Mouse (Mus musculus): ENCODE measurements around the gene Madcam1. TPM values are rescaled to one million over a fixed set of nuclear protein-coding genes. Genes with fewer than 3 reads are reported as not detected.

Gene Madcam1
- total and polyA plus RNA-seq, 2 experiments from 2014 or later, result 1.4 to 2.1 TPM

- no peak for ATAC-seq
These were observed 24.4 kb downstream of the Madcam1 start, which contains the start of gene Gzmm for GRCm38 (mm10) chr10:79688720-79689119. Gene Gzmm, plus strand, starts transcription at chr10:79689020.

GRCm38 (mm10) chr10:79689178-79689577 lies 24.8 kb downstream of the Madcam1 start:
- Histone ChIP-seq H3K4me2 (ENCODE audit: low read depth, low read length) (no peak overlapping the region), H3K9ac (replicated peaks; ENCODE audit: low read length) (no peak overlapping the region), H3K27ac (no peak overlapping the region), H3K9me3 (ENCODE audit: low read length) (no peaks in the 10 kb centered on the region), H3K27me3 (ENCODE audit: insufficient read depth, low read length) (no peaks in the 10 kb centered on the region), H3K4me1 (ENCODE audit: insufficient read depth, low read length) (no peaks in the 10 kb centered on the region), H3K36me3 (ENCODE audit: insufficient read depth, low read length) (peaks cover 43% of the 10 kb centered on the region), H3K4me3 (ENCODE audit: low read length) (no peak overlapping the region)
- no peak for DNase-seq (ENCODE audit: low spot score)
- no peak for TF ChIP-seq CTCF (IDR thresholded peaks at IDR 0.05; ENCODE audit: low read depth)
- WGBS, result 92% methylated on average over 3 of the region's 3 CpGs
- no peak for ATAC-seq

More at GRCm38 (mm10) chr10:79688720-79689119, 24.4 kb downstream of the Madcam1 start, which contains the start of gene Gzmm:
- no peak within 1 kb of the TSS for H3K4me2 ChIP-seq (ENCODE audit: low read depth, low read length)
- TF ChIP-seq CTCF (IDR thresholded peaks at IDR 0.05; ENCODE audit: low read depth), result no peak
- WGBS, result 83% methylated on average over 4 of the region's 4 CpGs
- H3K36me3 ChIP-seq (ENCODE audit: insufficient read depth, low read length), result peaks cover 44% of the 10 kb centered on the region
- no peak for DNase-seq (ENCODE audit: low spot score)
- no peak within 1 kb of the TSS for H3K9ac ChIP-seq (replicated peaks; ENCODE audit: low read length)
- no peak within 1 kb of the TSS for H3K4me3 ChIP-seq (ENCODE audit: low read length)
- H3K4me1 ChIP-seq (ENCODE audit: insufficient read depth, low read length), result peaks cover 1% of the 10 kb centered on the region
- H3K27ac ChIP-seq, result no peak within 1 kb of the TSS
- no peaks in the 10 kb centered on the region for H3K27me3 ChIP-seq (ENCODE audit: insufficient read depth, low read length)
- H3K9me3 ChIP-seq (ENCODE audit: low read length), result no peaks in the 10 kb centered on the region

GRCm38 (mm10) chr10:79691986-79692548 lies 27.7 kb downstream of the Madcam1 start:
- TF ChIP-seq CTCF (IDR thresholded peaks at IDR 0.05; ENCODE audit: low read depth), result peak; percentile 46; the same call in 1 of the 2 replicates
- Histone ChIP-seq H3K4me1 (ENCODE audit: insufficient read depth, low read length) (no peaks in the 10 kb centered on the region), H3K9ac (replicated peaks; ENCODE audit: low read length) (no peak overlapping the region), H3K9me3 (ENCODE audit: low read length) (no peaks in the 10 kb centered on the region), H3K4me2 (ENCODE audit: low read depth, low read length) (no peak overlapping the region), H3K4me3 (ENCODE audit: low read length) (no peak overlapping the region), H3K27me3 (ENCODE audit: insufficient read depth, low read length) (no peaks in the 10 kb centered on the region), H3K36me3 (ENCODE audit: insufficient read depth, low read length) (peaks cover 15% of the 10 kb centered on the region), H3K27ac (no peak overlapping the region)
- WGBS, result 97% methylated on average over 2 of the region's 2 CpGs
- DNase-seq (ENCODE audit: low spot score) (no peak), ATAC-seq (no peak)

GRCm38 (mm10) chr10:79693580-79694378 lies 29.4 kb downstream of the Madcam1 start:
- H3K9me3 ChIP-seq (ENCODE audit: low read length), result no peaks in the 10 kb centered on the region
- H3K9ac ChIP-seq (replicated peaks; ENCODE audit: low read length), result no peak overlapping the region
- H3K4me2 ChIP-seq (ENCODE audit: low read depth, low read length), result no peak overlapping the region
- H3K4me3 ChIP-seq (ENCODE audit: low read length), result no peak overlapping the region
- ATAC-seq (no peak), DNase-seq (ENCODE audit: low spot score) (no peak)
- H3K36me3 ChIP-seq (ENCODE audit: insufficient read depth, low read length), result no peaks in the 10 kb centered on the region; the same call in 1 of the 2 replicates
- TF ChIP-seq CTCF (IDR thresholded peaks at IDR 0.05; ENCODE audit: low read depth), result no peak
- H3K4me1 ChIP-seq (ENCODE audit: insufficient read depth, low read length), result no peaks in the 10 kb centered on the region
- WGBS, result 66% methylated on average over 12 of the region's 12 CpGs
- H3K27ac ChIP-seq, result no peak overlapping the region
- H3K27me3 ChIP-seq (ENCODE audit: insufficient read depth, low read length), result no peaks in the 10 kb centered on the region

GRCm38 (mm10) chr10:79694379-79694655 lies 30.0 kb downstream of the Madcam1 start:
- no peak overlapping the region for H3K4me2 ChIP-seq (ENCODE audit: low read depth, low read length)
- no peak for DNase-seq (ENCODE audit: low spot score)
- no peak overlapping the region for H3K27ac ChIP-seq
- H3K4me3 ChIP-seq (ENCODE audit: low read length), result no peak overlapping the region
- no peaks in the 10 kb centered on the region for H3K9me3 ChIP-seq (ENCODE audit: low read length)
- 51% methylated on average over 6 of the region's 6 CpGs for WGBS
- H3K36me3 ChIP-seq (ENCODE audit: insufficient read depth, low read length), result no peaks in the 10 kb centered on the region
- no peaks in the 10 kb centered on the region for H3K4me1 ChIP-seq (ENCODE audit: insufficient read depth, low read length)
- H3K9ac ChIP-seq (replicated peaks; ENCODE audit: low read length), result no peak overlapping the region
- no peak for TF ChIP-seq CTCF (IDR thresholded peaks at IDR 0.05; ENCODE audit: low read depth)
- ATAC-seq, result no peak
- H3K27me3 ChIP-seq (ENCODE audit: insufficient read depth, low read length), result no peaks in the 10 kb centered on the region

- peak; percentile 67 for DNase-seq (ENCODE audit: low spot score)
- peak; percentile 36; the same call in 1 of the 2 replicates for ATAC-seq
These were observed 31.1 kb downstream of the Madcam1 start for GRCm38 (mm10) chr10:79695231-79696128.

More at GRCm38 (mm10) chr10:79695231-79696128, 31.1 kb downstream of the Madcam1 start:
- Histone ChIP-seq H3K9ac (replicated peaks; ENCODE audit: low read length) (no peak overlapping the region), H3K4me3 (ENCODE audit: low read length) (no peak overlapping the region), H3K9me3 (ENCODE audit: low read length) (no peaks in the 10 kb centered on the region), H3K36me3 (ENCODE audit: insufficient read depth, low read length) (no peaks in the 10 kb centered on the region), H3K27me3 (ENCODE audit: insufficient read depth, low read length) (no peaks in the 10 kb centered on the region), H3K27ac (peak overlapping the region; percentile 22; the same call in 1 of the 2 replicates), H3K4me1 (ENCODE audit: insufficient read depth, low read length) (no peaks in the 10 kb centered on the region), H3K4me2 (ENCODE audit: low read depth, low read length) (no peak overlapping the region)
- 61% methylated on average over 13 of the region's 13 CpGs for whole genome bisulfite sequencing
- TF ChIP-seq CTCF (IDR thresholded peaks at IDR 0.05; ENCODE audit: low read depth), result peak; percentile 82

Measured in hindbrain, postnatal 0 days (tissue).